Mouse (Mus musculus): Measurements from ENCODE around the gene Unc13d.
"Not testable (repeated sequence)": the region's sequence is repeated elsewhere in the genome, so short reads cannot be mapped to it uniquely, and the experiment has no call there.

Gene Unc13d

DNA sequence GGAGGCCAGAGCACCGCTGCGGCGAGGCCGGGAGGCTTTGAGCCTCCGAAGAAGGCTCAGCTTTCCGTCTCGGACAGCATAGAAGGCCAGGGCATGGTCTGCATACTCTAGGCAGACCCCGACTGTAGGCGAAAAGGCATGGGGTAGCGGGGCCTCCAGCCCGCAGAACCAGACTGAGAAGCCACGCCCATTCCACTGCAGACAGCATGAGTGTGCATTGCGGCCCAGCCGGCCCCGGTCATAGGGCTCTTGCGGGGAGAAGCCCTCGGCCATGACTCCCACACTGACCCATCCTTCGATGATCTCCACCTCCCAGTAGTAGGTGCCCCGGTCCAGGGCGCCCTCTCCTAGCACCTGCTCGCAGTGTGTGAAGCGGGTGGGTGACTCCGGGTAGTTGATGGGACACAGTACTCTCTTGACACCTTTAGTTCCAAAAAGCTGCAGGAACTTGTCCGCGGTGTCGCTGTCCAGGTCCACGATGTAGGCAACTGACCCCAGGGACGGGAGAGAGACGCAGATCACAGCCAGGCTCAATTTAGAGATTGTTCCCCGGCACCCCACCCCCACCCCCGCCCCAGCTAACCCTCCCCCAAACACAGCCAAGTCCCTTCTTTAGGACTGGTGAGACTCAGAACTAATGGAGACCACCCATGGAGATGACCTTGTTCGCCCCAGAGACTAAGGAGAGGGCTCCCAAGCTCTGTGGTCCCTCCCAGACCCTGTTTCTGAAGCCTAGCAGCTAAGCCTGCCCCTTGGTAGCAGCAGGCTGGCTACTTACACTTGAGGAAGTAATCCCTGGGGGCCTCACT lies 28.6 kb upstream of the Unc13d start:
- Histone ChIP-seq H3K36me3 (ENCODE audit: control insufficient read depth, insufficient read depth, low read length, poor library complexity, severe bottlenecking) (no peaks in the 10 kb centered on the region), H3K27me3 (ENCODE audit: control insufficient read depth, insufficient read depth, low read length, poor library complexity, severe bottlenecking) (no peaks in the 10 kb centered on the region)
- DNase-seq (ENCODE audit: low read depth, low spot score), result no peak

DNA sequence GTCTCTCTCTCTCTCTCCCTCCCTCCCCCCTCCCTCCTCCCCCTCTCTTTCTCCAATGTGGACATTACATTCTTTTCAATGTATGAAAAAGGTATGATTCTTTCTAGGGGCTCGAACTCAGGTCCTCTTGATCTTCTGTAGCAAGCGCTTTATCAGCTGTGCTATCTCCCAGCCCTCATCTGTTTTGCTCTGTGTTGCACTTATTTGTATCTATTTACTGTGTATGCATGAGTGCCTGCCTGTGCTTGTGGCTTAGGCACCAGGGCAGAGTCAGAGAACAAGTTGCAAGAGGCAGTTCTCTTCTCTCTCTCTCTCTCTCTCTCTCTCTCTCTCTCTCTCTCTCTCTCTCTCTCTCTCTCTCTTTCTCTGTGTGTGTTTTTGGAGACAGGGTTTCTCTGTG lies 27.3 kb upstream of the Unc13d start:
- Histone ChIP-seq H3K27me3 (ENCODE audit: control insufficient read depth, insufficient read depth, low read length, poor library complexity, severe bottlenecking) (no peaks in the 10 kb centered on the region), H3K36me3 (ENCODE audit: control insufficient read depth, insufficient read depth, low read length, poor library complexity, severe bottlenecking) (no peaks in the 10 kb centered on the region)
- no peak for DNase-seq (ENCODE audit: low read depth, low spot score)

DNA sequence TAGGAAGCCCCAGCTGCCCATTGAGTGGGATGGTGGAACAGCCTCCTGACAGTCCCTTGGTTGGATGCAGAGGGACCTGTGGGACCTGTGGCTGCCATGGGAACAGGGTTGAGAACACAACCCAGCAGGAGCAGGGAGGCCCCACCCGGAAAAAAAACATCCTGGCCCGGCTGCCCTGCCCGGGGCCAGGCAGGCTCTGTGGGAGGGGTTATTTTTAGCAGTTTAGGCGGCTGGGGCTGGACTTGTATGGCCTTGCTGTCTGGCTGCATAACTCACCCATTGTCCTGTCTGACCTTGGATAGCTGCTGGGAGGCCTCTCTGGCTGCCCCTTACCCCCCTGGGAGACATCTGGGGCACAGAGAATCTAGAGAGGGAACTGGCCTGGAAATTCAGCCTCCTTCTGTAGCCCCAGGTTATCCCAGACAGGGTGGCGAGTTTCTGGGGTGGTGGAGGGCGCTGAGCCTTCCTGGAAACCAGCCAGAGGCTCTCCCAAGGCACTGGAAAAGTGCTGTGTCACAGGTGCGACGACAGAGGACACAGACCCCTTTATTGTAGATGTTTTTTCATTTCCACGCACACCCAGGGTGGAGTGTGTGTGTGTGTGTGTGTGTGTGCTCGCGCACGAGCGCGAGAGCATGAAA lies 26.4 kb upstream of the Unc13d start:
- H3K27me3 ChIP-seq (ENCODE audit: control insufficient read depth, insufficient read depth, low read length, poor library complexity, severe bottlenecking), result no peaks in the 10 kb centered on the region
- no peak for DNase-seq (ENCODE audit: low read depth, low spot score)
- no peaks in the 10 kb centered on the region for H3K36me3 ChIP-seq (ENCODE audit: control insufficient read depth, insufficient read depth, low read length, poor library complexity, severe bottlenecking)

DNA sequence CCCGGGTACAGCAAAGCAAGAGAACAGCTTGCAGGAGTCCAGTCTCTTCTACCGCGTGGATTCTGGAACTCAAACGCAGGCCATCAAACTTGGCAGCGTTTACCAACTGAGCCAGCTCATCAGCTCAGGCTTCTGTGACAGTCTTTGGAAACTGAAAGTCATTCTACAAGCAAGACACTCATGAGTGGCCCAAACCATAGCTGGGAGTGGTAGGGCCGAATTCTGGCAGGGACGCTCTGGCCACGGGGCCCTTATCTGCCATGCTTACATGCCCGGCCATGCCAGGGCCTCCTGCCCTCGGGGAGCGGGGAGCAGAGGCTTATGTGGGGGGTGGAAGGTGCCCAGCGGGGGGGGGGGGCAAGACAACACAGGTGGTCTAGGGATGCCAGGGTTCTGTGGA lies 25.8 kb upstream of the Unc13d start:
- DNase-seq (ENCODE audit: low read depth, low spot score), result no peak
- Histone ChIP-seq H3K27me3 (ENCODE audit: control insufficient read depth, insufficient read depth, low read length, poor library complexity, severe bottlenecking) (no peaks in the 10 kb centered on the region), H3K36me3 (ENCODE audit: control insufficient read depth, insufficient read depth, low read length, poor library complexity, severe bottlenecking) (no peaks in the 10 kb centered on the region)

DNA sequence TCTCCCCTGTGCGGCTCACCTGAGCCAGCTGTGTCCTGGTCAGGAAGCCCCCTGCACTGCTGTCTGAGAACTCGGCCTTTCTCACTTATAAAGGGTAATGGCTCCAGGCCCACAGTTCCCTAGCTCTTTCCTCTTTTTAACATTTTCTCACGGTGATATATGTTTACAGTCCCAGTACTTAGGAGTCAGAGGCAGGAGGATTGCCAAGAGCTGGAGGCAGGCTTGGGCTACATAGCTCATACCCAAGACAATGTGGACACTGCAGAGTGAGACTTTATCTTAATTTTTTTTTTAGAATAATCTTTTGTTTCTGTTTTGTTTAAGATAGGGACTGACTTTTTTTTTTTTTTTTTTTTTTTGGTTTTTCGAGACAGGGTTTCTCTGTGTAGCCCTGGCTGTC lies 24.7 kb upstream of the Unc13d start:
- H3K27me3 ChIP-seq (ENCODE audit: control insufficient read depth, insufficient read depth, low read length, poor library complexity, severe bottlenecking), result no peaks in the 10 kb centered on the region
- no peak for DNase-seq (ENCODE audit: low read depth, low spot score)

DNA sequence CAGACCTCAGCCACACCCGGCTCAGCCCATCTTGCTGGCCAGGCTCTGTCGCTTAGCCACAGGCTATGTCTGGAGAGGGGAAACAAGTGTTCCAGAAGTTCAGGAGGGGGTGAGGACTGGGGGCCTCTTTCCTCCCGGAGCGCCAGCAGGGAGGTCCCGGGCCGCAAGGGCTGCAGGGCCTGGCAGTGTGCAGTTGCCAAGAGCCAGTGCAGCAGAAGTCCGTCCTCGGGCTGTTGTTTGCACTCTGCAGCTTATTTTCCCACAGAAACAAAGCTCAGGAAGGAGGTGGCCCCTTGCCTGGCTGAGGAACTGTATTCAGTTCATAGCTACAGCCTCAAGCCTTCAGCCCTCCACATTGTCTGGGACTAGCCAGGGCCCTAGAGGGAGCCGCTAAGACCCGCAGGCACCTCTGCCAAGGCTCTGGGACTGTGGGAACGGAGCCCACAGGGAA lies 24.2 kb upstream of the Unc13d start:
- DNase-seq (ENCODE audit: low read depth, low spot score), result no peak
- H3K27me3 ChIP-seq (ENCODE audit: control insufficient read depth, insufficient read depth, low read length, poor library complexity, severe bottlenecking), result no peaks in the 10 kb centered on the region

More for the DNA sequence above, 24.7 kb upstream of the Unc13d start:
- H3K36me3 ChIP-seq (ENCODE audit: control insufficient read depth, insufficient read depth, low read length, poor library complexity, severe bottlenecking), result no peaks in the 10 kb centered on the region

DNA sequence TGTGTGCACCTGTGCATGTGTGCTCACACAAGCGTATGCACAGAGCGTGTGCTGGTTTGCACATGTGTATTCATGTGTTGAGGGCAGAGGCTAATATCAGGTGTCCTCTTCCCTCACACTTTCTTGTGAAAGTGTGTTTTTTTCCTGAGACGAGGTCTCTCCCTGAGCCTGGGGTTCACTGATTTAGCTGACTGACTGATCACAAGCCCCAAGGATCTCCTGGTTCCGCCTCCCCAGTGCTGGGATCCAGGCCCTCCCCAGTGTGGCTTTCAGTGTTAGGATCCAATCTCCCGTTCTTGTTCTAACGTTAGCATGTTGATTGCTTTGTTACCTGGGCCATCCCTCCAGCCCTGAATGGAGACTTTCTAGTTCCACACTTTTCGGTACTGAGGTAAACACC lies 23.1 kb upstream of the Unc13d start:
- no peak for DNase-seq (ENCODE audit: low read depth, low spot score)
- H3K36me3 ChIP-seq (ENCODE audit: control insufficient read depth, insufficient read depth, low read length, poor library complexity, severe bottlenecking), result no peaks in the 10 kb centered on the region
- no peaks in the 10 kb centered on the region for H3K27me3 ChIP-seq (ENCODE audit: control insufficient read depth, insufficient read depth, low read length, poor library complexity, severe bottlenecking)

More for the DNA sequence above, 24.2 kb upstream of the Unc13d start:
- no peaks in the 10 kb centered on the region for H3K36me3 ChIP-seq (ENCODE audit: control insufficient read depth, insufficient read depth, low read length, poor library complexity, severe bottlenecking)

DNA sequence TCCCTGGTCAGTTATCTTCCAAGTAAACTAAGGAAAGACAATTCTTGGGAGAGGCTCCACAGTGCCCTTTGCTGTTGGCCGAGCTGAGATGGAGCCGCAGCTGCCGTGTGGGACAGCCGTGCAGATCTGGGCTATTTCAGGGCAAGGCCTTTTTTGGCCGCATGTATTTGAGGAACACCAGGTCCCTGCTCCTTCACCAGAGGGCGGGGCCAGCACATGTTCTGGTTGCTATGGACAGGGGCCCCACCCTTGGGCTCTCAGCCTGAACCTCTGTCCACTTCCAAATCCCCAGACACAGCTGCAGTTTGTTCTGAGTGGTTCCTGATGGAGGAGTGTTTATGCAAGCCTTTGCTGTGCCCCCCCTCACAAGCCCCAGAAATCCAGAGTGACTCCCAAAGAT lies 22.6 kb upstream of the Unc13d start:
- DNase-seq (ENCODE audit: low read depth, low spot score), result no peak

DNA sequence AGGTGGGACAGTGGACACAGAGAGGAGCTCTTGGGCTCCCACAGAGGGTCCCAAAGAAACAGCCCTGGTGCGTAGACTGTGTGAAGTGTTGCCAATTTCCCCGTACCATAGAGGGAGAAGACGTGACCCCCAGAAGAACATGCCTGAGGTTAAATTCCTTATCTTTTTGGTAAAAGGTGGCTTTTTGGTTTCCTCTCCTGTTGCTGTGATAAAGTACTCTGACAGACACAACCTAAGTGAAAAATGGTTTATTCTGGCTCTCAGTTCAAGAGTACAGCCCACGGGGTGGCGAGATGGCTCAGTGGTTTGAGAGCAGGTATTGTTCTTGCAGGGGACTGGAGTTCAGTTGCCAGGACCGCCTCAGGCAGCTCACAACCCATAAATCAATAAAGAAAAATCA lies 21.7 kb upstream of the Unc13d start:
- DNase-seq (ENCODE audit: low read depth, low spot score), result no peak
- Histone ChIP-seq H3K27me3 (ENCODE audit: control insufficient read depth, insufficient read depth, low read length, poor library complexity, severe bottlenecking) (no peaks in the 10 kb centered on the region), H3K36me3 (ENCODE audit: control insufficient read depth, insufficient read depth, low read length, poor library complexity, severe bottlenecking) (no peaks in the 10 kb centered on the region)

More for the DNA sequence above, 22.6 kb upstream of the Unc13d start:
- Histone ChIP-seq H3K36me3 (ENCODE audit: control insufficient read depth, insufficient read depth, low read length, poor library complexity, severe bottlenecking) (no peaks in the 10 kb centered on the region), H3K27me3 (ENCODE audit: control insufficient read depth, insufficient read depth, low read length, poor library complexity, severe bottlenecking) (no peaks in the 10 kb centered on the region)

DNA sequence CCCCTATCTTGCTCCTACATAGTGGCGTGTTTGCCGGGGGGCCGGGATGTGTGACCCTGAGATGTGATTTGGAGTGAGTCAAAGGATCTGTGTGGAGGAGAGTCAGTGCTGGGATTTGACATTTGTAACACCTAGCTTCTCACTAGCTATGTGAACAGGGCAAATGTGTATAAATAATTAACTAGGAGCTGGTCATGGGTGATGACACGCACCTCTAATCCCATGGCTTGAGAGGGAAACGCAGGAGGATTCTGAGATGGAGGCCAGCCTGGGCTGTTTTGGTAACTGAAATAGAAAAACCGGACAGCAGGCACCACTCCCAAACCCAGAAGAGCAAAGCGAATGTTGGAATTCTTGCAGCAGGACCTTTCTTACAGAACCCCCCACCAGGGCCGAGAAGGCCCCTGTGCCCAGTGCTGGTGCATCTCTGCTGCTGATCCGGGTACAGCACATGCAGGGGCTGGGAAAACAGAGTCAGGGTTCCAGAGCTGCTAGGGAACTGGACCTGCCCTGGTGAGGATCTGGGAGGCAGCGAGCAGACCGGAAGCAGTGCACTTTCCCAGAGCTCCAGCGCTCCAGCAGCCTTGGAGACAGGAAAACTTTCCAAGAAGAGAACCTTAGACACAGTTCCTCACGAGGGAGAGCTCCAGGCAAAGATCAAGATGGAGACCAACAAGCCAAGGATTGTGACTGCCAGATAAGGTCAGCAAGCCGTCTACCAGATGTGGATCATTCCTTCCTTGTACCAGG lies 21.1 kb upstream of the Unc13d start:
- no peak for DNase-seq (ENCODE audit: low read depth, low spot score)
- no peaks in the 10 kb centered on the region for H3K27me3 ChIP-seq (ENCODE audit: control insufficient read depth, insufficient read depth, low read length, poor library complexity, severe bottlenecking)
- H3K36me3 ChIP-seq (ENCODE audit: control insufficient read depth, insufficient read depth, low read length, poor library complexity, severe bottlenecking), result no peaks in the 10 kb centered on the region

DNA sequence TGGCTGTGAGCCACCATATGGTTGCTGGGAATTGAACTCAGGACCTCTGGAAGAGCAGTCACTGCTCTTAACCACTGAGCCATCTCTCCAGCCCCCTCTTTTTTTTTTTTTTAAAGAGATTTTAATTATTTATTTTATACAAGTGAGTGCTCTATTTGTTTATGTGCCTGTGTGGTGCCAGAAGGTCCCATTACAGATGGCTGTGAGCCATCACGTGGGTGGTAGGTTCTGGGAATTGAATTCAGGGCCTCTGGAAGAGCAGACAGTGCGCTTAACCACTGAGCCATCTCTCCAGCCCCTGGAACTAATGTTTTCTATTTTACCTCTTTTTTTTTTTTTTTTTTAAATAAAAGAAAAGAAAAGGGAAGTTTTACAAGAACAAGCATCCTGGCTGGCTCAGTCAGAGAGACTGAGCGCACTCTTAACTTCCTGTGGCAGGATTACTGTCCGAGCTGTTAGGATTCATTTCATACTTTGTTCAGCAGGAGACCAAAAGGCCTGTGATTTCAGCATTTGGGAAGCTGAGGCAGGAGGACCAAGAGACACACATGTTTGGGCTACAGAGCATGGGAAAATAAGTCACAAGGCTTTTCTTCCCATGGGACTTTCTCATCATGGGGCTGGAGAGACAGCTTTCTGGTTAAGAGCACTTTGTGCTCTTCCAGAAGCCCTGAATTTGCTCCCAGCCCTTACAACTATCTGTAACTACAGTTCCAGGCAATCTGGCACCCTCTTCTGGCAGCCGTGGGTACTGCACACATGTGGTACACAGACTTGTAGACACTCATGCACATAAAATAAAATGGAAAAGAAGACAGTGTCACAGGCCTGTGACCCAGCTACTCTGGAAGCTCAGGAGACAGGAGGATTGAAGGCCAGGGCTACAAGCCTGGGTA lies 18.7 kb upstream of the Unc13d start:
- peak; percentile 69 for DNase-seq (ENCODE audit: low read depth, low spot score)
- H3K36me3 ChIP-seq (ENCODE audit: control insufficient read depth, insufficient read depth, low read length, poor library complexity, severe bottlenecking), result no peaks in the 10 kb centered on the region
- no peaks in the 10 kb centered on the region for H3K27me3 ChIP-seq (ENCODE audit: control insufficient read depth, insufficient read depth, low read length, poor library complexity, severe bottlenecking)

DNA sequence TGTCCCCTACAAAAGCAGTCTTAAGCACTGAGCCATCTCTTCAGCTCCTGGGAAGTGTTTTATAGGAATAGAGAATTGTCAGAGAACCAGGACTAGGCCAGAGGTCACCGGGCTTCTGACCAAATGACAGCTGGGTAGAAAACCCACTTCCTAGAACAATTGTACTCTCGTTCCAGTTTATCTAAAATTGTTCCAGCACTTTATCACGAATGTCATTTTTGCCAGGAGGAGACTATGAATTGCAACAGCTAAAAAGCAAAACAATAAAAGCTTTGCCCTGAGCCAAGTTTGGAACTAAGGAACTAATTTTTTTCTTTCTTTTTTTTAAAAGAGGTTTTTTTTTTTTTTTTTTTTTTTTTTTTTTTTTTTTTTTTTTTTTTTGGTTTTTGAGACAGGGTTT lies 17.8 kb upstream of the Unc13d start:
- H3K36me3 ChIP-seq (ENCODE audit: control insufficient read depth, insufficient read depth, low read length, poor library complexity, severe bottlenecking), result no peaks in the 10 kb centered on the region
- no peak for DNase-seq (ENCODE audit: low read depth, low spot score)
- H3K27me3 ChIP-seq (ENCODE audit: control insufficient read depth, insufficient read depth, low read length, poor library complexity, severe bottlenecking), result no peaks in the 10 kb centered on the region

DNA sequence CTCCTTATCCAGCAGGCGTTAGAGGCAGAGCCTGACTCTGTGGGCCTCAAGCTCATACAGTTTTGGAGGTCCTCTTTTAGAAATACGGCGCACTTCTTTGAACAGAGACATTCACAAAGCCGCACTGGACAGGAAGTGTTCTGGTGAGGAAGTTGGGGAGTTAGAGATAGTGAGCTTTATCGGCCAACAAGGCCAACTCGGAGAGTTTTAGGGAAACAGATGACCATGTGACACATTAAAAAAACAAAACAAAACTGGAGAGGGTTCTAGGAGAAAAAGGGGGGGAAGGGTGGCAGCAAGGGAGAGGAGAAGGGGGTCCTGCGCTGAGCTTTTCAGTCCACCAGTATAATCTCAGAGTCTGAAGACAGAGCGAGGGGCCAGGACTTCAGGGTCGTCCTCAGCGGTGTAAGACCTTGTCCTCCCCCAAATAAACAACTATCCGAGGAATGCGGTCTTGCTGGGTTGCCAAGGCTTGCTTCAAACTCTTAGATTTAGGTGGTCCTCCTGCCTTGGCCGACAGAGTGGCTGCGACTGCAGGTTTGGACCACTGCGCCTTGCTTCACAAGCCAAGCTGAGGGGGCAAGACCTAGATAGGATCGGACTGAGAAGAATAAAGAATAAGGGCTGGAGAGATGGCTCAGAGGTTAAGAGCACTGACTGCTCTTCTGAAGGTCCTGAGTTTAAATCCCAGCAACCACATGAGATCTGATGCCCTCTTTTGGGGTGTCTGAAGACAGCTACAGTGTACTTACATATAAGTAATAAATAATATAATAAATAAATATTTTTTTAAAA lies 16.2 kb upstream of the Unc13d start:
- no peak for DNase-seq (ENCODE audit: low read depth, low spot score)
- Histone ChIP-seq H3K27me3 (ENCODE audit: control insufficient read depth, insufficient read depth, low read length, poor library complexity, severe bottlenecking) (no peaks in the 10 kb centered on the region), H3K36me3 (ENCODE audit: control insufficient read depth, insufficient read depth, low read length, poor library complexity, severe bottlenecking) (no peaks in the 10 kb centered on the region)

DNA sequence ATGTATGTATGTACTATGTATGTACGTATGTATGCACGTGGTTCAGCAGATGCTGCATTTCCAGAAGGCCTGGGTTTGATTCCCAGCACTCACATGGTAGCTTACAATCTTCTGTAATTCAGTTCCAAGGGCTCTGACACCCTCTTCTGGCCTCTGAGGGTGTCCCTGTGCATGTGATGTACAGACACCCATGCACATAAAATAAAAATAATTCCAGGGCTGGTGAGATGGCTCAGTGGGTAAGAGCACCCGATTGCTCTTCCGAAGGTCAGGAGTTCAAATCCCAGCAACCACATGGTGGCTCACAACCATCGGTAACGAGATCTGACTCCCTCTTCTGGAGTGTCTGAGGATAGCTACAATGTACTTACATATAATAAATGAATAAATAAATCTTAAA lies 15.2 kb upstream of the Unc13d start:
- not testable (repeated sequence) for H3K27me3 ChIP-seq (ENCODE audit: control insufficient read depth, insufficient read depth, low read length, poor library complexity, severe bottlenecking); DNase-seq (ENCODE audit: low read depth, low spot score); H3K36me3 ChIP-seq (ENCODE audit: control insufficient read depth, insufficient read depth, low read length, poor library complexity, severe bottlenecking)

All from splenic B cell, adult 2 months (primary cell).